Mouse (Mus musculus) heart, postnatal 10 days (tissue): ENCODE data around the gene Stx4a. TPM values are rescaled to one million over a fixed set of nuclear protein-coding genes. Genes with fewer than 3 reads are reported as not detected.
A peak's percentile ranks its signal among the peaks of the same experiment; 100 is the strongest.
"Not testable (repeated sequence)": the region's sequence is repeated elsewhere in the genome, so short reads cannot be mapped to it uniquely, and the experiment has no call there.

Experiments
- DNase-seq, 2 experiments: peaks; one replicate each; pipeline ENCODE4 v3.0.0; 2021
- intact Hi-C: fragments of 180-260 bp; cut with DNase I; formaldehyde crosslinking; loops from one replicate; pipeline ENCODE4 v1.15.1; 2025
- total RNA-seq, 2 experiments: library from RNA; stranded (reverse); gene quantifications; 2 replicates each; pipeline ENCODE4 v1.2.3; 2021

The Stx4a gene
- total RNA-seq, 2 experiments from 2014 or later: 69.2 to 72.5 TPM

DNA sequence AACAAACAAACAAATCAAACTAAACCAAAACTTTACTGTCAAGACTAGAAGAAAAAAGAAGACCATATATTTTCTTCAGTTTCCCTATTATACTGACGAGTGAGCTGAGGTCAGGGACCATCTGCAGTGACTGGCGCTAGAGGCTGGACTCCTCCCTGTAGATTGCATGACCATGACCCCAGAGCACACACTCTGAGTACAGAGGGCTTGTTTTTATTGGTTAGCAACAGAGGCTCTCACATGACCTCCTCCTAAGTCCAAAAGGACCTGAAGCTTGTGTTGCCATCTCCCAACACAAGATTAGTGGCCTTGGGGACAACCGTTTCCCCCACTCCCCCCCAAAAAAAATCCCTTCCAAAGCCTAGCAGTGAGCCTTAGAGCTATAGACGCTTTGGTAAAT, 10.3 kb upstream of the Stx4a start:
- no peak for DNase-seq
- intact Hi-C loops: loop anchor here (2.0 kb wide), 1 partner anchor 29 kb away; no protein-coding TSS in a partner anchor

GRCm38 (mm10) chr7:127814241-127814921, 9.7 kb upstream of the Stx4a start:
- intact Hi-C loops: loop anchor here (2.0 kb wide), 1 partner anchor 28 kb away; no protein-coding TSS in a partner anchor

DNA sequence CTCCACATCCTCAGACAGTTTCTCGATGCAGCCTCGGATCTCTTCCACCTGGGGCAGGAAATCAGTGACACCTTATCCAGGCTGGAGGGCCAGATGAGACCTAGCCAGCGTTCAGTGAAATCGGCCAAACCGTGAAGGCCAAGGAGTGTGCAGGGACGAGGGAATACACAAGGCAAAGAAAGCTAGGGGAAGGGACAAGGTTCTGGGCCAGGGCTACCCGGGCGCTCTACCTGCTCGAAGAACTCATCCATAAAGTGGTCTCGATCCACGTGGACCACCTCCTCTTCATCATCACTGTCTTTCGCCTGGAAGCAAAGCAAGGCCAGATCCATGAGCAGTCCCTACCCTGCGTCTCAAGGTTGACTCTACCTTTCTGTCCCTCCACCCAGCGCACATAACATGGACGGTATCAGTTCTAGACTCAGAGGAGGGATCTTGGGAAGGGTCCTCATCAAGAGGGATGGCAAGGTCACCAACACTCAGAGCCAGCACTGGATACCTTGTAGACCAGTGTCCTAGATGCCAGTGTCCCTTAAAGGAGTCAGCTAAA, 8.9 kb upstream of the Stx4a start:
- DNase-seq: no peak
- intact Hi-C loops: loop anchor here (2.0 kb wide), 1 partner anchor 28 kb away; no protein-coding TSS in a partner anchor

More at GRCm38 (mm10) chr7:127814241-127814921, 9.7 kb upstream of the Stx4a start:
- peak; percentile 90 to 92 for DNase-seq

DNA sequence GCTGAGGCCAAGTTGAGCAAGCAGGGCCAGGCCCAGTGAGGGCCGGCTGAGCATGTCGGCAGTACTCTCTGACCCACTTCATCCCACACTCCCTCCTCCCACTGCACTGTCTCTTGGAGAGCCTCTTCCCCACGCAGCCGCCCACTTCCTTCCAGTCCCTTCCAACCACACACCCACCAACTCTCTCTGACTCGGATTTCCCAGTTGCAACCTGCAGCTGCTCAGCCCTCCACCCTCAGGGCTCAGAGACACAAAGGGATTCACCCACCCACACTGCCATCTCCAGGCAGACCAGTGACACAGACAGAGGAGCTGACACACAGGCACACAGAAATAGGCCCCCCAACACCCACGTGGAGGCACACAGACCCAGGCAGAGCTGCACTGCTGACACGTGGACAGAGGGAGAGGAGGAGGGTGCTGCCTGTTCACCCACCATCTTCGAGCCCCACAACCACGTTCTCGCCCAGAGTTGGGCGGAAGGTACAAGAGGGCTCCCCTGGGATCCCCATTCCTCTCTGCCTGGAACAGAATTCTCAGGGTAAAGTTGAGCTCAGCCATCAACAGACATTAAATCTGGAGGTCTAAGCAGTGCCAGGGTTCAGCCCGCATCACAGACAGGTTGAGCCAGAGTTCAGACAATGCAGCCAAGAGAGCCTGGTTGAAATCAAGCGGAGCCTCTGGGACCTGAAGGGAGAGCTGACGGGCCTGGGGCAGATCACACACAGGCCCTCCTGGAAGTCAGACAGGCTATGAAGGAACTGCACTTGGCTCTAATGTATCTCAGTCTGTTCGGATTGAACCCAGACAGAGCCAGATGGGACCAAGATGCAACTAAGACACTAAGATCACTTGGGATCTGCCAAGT, 7.9 kb upstream of the Stx4a start:
- intact Hi-C loops: loop anchor here (1.0 to 2.0 kb wide), 2 partner anchors 16 to 27 kb away; partner anchors contain the start of gene Hsd3b7
- peak; percentile 69 to 71 for DNase-seq

GRCm38 (mm10) chr7:127817053-127817452, 7.0 kb upstream of the Stx4a start:
- intact Hi-C loops: no loop called here
- DNase-seq: no peak

- intact Hi-C loops: no loop called here
- no peak for DNase-seq
Measured at GRCm38 (mm10) chr7:127817776-127818175, 6.3 kb upstream of the Stx4a start.

DNA sequence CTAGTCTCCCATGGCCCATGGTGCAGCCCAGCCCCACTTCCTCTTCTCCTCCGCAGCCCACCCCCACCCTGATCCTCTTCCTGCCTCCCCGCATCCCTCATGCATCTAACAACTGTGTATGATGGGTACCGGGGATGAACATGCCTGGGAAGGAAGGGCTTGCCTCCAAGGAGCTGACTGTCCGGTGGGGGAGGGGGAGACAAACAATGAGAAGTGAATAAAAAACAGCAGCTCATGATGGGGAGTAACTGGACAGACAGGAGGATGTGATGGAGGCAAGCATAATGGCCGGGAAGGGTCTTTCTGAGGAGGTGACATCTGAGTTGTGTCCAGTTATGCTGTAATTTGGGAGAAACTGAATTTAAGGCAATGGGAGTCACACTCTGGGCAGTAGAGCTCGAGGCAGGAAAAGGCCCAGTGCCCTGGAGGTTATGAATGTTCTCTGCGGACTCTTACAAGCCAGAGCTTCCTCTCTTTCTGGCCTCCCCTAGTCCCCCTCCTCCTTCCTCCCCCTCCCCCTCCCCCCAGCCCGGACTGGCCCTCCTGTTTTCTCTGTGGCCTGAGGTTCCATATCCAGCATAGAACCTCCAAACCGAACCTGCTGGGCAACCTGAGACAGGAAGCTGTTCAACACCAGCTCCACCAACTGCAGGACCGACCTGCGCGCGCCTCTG, 3.1 kb upstream of the Stx4a start:
- intact Hi-C loops: no loop called here
- no peak for DNase-seq

- DNase-seq: no peak
Measured at GRCm38 (mm10) chr7:127822494-127822893, 1.6 kb upstream of the Stx4a start.

GRCm38 (mm10) chr7:127823236-127824171, 590 bp upstream of the Stx4a start:
- intact Hi-C loops: no loop called here
- DNase-seq: no peak

More at GRCm38 (mm10) chr7:127822494-127822893, 1.6 kb upstream of the Stx4a start:
- intact Hi-C loops: no loop called here

GRCm38 (mm10) chr7:127835550-127835949, 11.5 kb downstream of the Stx4a start:
- DNase-seq: no peak
- intact Hi-C loops: no loop called here

DNA sequence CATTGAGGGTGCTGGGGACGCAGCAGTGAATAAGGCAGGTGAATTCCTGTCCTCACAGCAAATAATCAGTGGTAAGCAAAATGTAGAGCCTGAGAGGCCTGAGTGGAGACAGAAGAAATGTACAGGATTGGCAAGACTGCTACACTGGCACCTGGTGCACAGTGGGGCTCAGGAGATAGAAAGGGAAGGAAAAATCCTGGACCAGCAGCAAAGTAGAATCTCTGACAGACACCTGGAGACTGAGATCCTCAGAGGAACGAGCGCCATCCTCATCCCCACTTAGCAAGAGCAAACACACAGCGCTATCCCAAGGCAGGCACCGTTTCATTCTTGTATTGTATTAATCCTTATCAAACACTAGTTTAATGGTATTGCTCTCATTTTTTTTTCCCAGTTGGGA, 13.4 kb downstream of the Stx4a start:
- intact Hi-C loops: no loop called here
- no peak for DNase-seq

DNA sequence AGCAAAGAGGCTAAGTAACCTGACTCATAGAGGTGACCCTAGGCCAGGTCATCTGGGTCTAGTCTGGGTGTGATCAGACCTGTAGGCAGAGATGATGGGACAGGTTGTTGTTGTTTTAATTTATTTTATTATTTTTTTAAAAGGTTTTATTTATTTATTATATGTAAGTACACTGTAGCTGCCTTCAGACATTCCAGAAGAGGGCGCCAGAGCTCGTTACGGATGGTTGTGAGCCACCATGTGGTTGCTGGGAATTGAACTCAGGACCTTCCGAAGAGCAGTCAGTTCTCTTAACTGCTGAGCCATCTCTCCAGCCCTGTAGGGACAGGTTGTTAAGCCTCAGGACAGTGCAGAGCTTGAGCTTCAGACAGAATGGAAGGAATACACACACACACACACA, 13.8 kb downstream of the Stx4a start:
- intact Hi-C loops: not testable (repeated sequence)

GRCm38 (mm10) chr7:127840031-127840430, 15.9 kb downstream of the Stx4a start:
- not testable (repeated sequence) for DNase-seq
- intact Hi-C loops: loop anchor here (2.0 to 5.0 kb wide), 2 partner anchors 39 to 63 kb away; partner anchors contain the start of genes Hsd3b7 and Setd1a

More for the DNA sequence above, 13.8 kb downstream of the Stx4a start:
- DNase-seq: not testable (repeated sequence)

DNA sequence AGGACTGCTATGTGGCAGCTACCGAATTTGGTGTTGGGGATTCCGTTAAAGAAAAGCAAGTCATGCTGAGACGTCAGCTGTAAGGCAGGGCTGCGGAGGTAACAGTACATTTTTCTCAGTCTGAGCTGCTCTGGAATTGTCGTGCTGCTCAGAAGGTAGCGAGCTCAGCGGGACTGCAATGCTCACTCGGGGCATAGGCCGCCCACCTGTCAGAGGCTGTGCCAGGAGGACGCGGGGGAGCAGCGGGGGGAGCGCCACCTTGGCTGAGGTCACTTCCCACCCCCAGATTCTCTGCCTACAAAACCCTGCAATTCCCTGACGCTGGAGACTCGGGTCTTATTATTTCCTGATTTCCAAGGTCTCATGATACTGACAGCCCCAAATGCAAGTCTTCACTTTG, 16.8 kb downstream of the Stx4a start:
- no peak for DNase-seq

DNA sequence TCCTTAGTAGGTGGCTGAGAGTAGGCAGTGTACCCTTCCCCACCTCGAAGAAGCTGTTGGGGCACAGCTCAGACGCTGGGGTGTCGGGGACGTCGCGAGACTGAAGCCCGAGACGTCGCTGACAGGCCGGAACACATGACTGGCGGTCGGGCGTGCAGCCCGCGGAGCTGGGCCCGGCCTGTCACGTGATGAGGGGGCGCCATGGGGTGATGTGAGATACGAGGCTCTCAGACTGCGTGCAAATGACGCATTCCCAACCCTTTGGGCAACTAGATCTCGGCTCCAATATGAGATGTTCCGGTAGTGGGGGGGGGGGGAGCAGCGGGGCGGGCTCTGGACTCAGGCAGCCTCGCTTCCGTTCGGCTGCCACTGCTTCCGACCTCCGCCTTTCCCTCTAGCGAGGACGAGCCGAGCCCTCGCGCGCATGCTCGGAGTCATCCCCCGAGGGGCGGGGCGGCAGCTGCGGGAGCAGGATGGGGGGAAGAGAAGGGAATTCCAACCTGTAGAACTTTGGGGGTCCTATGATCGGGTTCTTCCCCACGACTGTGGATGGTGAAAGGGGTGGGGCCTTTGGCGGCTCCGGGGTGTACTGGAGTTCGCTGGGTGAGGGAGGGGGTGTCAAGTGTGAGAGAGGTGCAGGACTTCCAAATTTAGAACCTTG, 17.4 kb downstream of the Stx4a start:
- intact Hi-C loops: loop anchor here (2.0 to 5.0 kb wide), 2 partner anchors 41 to 64 kb away; partner anchors contain the start of genes Hsd3b7 and Setd1a
- DNase-seq: peak; percentile 96

More for the DNA sequence above, 16.8 kb downstream of the Stx4a start:
- intact Hi-C loops: loop anchor here (2.0 to 5.0 kb wide), 2 partner anchors 40 to 64 kb away; partner anchors contain the start of genes Hsd3b7 and Setd1a

GRCm38 (mm10) chr7:127842001-127842718, 18.1 kb downstream of the Stx4a start:
- intact Hi-C loops: loop anchor here (2.0 to 5.0 kb wide), 3 partner anchors 27 to 65 kb away; partner anchors contain the start of gene Setd1a
- DNase-seq: peak; percentile 84 to 88

DNA sequence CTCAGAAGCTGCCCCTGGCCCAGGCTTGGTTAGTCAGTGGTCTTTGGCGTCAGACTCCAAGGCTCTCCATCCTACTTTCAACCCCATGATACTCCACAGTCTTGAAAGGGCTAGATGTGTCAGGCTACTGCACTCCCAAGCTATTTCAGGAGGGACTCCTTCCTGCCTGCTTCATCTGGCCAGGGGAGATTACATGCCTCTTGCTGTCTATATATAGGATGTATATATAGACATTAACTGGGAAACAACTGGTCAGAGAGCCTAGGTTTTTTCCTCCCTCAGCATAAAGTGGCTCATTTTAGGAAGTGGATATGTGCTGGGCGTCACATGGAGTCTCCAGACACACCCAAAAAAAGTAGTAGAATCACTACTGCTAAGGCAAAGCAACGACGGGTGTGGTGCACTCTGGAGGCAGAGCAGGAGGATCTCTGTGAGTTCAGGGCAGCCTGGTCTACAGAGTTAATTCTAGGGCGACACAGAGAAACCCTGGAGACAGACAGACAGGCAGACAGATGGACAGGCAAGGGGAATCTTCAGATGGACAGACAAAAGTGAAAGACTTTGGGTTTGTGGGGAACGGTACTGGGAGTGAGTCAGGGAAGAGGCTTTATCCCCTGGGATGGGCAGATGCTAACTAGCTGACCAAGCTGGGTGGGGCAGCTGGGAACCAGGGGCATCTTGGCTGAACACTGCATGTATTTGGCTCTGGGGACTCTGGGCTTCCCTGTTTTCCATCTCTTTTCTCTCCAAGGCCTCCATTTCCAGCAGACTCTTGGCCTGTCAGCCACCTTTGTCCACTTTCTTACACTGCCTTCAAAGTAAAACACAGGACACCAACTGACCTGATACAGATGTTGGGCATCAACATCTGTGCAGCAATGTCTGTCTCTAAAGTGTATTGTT, 26.1 kb downstream of the Stx4a start:
- intact Hi-C loops: no loop called here
- peak in 1 of 2 experiments; percentile 10 for DNase-seq
